Mouse (Mus musculus): Measurements from ENCODE around the gene Pdxdc1. TPM values are rescaled to one million over a fixed set of nuclear protein-coding genes. Genes with fewer than 3 reads are reported as not detected.

Gene Pdxdc1
- polyA plus RNA-seq (2017; shearing (Covaris generic)) = 41.7 TPM

GRCm38 (mm10) chr16:13902888-13903483, at the start of gene Pdxdc1, which contains the start of gene Mpv17l:
Pdxdc1 (minus strand) TSS chr16:13903131.
Mpv17l (plus strand) TSS chr16:13903161.

GRCm38 (mm10) chr16:13818560-13819393, 84.2 kb downstream of the Pdxdc1 start, which contains the start of gene Ntan1:
Ntan1 (plus strand) TSS chr16:13818845.

Other genes starting within 250 kb of the Pdxdc1 start
- gene Parn, start 235.0 kb downstream of the Pdxdc1 start, polyA plus RNA-seq (2017; shearing (Covaris generic)) = 40.6 TPM
- 46.4 TPM for gene Bfar, start 231.3 kb downstream of the Pdxdc1 start, polyA plus RNA-seq (2017; shearing (Covaris generic))
- gene 3110001I22Rik, start 231.2 kb downstream of the Pdxdc1 start, polyA plus RNA-seq (2017; shearing (Covaris generic)) = 26.9 TPM
- not detected for gene Pla2g10, start 172.1 kb downstream of the Pdxdc1 start, polyA plus RNA-seq (2017; shearing (Covaris generic))
- 37.4 TPM for gene Rrn3, start 122.4 kb downstream of the Pdxdc1 start, polyA plus RNA-seq (2017; shearing (Covaris generic))
- 110 TPM for gene Ntan1, start 84.3 kb downstream of the Pdxdc1 start, polyA plus RNA-seq (2017; shearing (Covaris generic))
- gene Mpv17l, start within 50 bp of the Pdxdc1 start, polyA plus RNA-seq (2017; shearing (Covaris generic)) = 0.91 TPM
- gene 2900011O08Rik, start 83.5 kb upstream of the Pdxdc1 start, polyA plus RNA-seq (2017; shearing (Covaris generic)) = not detected
- gene Ifitm7, start 83.8 kb upstream of the Pdxdc1 start, polyA plus RNA-seq (2017; shearing (Covaris generic)) = not detected